Mouse (Mus musculus) embryo, embryonic 10 days (tissue): ENCODE results near the gene Exoc7.
"Not testable (repeated sequence)": the region's sequence is repeated elsewhere in the genome, so short reads cannot be mapped to it uniquely, and the experiment has no call there.

ENCODE experiments used
- DNase-seq: peaks from one replicate; pipeline ENCODE4 v3.0.0-alpha.2; 2015; ENCODE audit warnings: low spot score

Gene Exoc7

GRCm38 (mm10) chr11:116280751-116281663, 26.0 kb downstream of the Exoc7 start, which contains the start of gene Galr2:
TSS of gene Galr2 (plus strand) at chr11:116280939.
- DNase-seq, result peak; percentile 32

- not testable (repeated sequence) for DNase-seq
Measured at GRCm38 (mm10) chr11:116277184-116277583, 29.8 kb downstream of the Exoc7 start.

GRCm38 (mm10) chr11:116274045-116274666, 32.9 kb downstream of the Exoc7 start, which contains the start of gene Srp68:
TSS of gene Srp68 (minus strand) at chr11:116274217.
- peak; percentile 99 for DNase-seq

- no peak for DNase-seq
Measured at GRCm38 (mm10) chr11:116273469-116274044, 33.5 kb downstream of the Exoc7 start.

DNA sequence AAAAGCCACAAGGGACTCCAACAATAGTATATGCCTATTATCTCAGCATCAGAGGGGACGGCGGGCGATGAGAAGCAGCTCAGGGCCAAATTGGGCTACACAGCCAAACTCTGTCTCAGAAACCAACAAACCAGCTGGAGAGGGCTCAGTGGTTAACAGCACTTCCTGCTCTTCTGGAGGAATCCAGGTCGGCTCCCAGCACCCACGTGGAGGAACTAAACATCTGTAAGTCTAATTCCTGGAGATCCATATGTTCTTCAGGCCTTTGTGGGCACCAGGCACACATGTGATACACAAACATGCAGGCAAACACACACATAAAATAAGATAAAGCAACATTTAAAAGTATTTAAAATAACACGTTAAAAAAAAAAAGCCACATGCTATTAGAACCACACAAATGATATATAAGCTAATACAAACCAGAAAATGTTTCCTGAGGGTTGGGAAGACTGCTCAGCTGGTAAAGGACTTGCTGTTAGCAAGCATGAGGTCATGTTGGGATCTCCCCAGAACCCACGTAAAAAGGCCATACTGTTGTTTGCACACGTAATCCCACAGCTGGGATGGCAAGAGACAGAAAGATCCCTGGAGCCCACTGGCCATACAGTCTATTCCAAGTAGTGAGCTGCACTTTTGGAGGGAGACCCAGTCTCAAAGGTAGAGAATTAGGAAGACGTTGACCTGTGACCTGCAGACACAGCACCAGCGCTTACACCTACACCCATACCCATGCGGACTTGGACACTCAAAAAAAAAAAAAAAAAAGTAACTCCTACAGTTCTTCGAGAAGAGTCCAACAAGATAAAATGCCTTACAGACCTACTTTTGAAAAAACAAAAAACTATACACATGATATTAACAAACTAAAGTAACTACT, 34.2 kb downstream of the Exoc7 start:
- DNase-seq, result no peak

DNA sequence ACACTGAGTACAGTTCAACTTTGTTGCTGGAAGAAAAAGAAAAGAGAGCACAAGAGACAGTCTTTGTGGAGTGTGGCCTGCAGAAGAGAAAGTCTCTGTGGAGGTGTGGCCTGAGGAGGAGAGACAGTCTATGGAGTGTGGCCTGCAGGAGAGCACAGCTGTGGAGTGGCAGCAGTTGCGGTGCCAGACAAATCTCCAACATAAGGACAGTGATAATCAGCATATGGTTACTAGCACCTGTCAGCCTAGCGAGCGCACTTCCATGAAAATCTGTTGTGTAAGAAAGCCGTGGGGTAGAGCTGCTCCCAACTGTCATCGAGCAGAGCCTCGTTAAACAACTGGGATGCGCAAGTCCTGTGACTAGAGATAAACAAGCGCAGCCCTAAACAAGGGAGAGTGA, 37.5 kb downstream of the Exoc7 start:
- no peak for DNase-seq

- no peak for DNase-seq
Measured at GRCm38 (mm10) chr11:116268313-116268712, 38.7 kb downstream of the Exoc7 start.

DNA sequence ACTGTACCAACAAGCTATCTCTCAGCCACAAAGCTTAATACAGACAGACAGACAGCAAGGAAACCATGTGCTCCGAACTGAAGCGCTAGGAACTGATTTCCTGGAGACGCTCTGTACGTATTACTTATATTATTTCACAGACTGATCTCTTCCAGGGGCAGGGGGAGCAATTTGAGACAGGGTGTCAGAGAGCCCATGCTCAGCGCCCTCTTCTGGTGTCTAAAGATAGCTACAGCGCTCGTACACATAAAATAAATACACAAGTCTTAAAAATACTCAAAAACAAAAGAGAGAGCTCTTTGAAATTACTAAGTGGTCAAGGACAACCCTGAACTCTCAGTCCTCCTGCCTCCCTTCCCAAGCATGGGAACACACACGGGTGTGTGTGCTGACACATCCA, 39.4 kb downstream of the Exoc7 start:
- no peak for DNase-seq

- no peak for DNase-seq
Measured at GRCm38 (mm10) chr11:116265850-116266249, 41.2 kb downstream of the Exoc7 start.

DNA sequence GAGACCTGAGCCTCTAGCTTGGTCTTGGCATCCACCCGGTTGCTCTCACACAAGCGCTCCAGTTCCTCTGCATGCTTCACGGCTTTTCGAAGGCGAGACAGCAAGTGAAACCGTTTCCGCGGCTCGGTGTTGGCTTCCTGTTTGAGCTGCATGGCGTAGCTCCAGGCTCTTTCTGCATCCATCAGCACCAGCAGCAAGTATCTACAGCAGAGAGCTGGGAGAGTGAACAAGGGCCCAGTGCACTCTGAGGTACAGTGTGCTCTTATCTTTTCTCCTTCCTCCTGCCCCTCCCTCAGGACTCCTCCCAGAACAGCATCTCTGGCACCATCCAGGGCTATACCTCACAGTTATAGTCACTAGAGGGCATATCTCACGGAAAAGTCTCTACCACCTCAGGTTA, 41.7 kb downstream of the Exoc7 start:
- DNase-seq, result no peak

DNA sequence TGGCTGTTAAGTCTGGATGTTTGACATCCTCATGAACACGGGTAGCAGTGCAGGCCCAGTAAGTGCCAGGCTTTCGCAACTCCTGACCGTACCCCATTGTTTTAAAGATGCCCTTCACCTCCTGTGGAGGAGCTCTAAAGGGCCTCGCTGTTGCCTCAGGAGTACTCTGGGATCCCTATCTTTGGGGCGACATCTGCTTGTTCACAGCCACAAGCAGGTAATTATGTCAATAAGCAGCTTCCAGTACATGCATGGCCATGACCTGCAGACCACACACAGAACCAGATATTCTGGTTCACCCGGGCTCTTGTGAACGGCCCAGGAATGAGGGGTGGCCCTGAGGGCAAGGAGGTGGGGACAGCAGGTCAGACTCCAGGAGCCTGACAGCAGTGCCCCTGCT, 46.8 kb downstream of the Exoc7 start:
- no peak for DNase-seq

- no peak for DNase-seq
Measured at GRCm38 (mm10) chr11:116259461-116259860, 47.6 kb downstream of the Exoc7 start.

GRCm38 (mm10) chr11:116255982-116256675, 50.9 kb downstream of the Exoc7 start:
- no peak for DNase-seq

- DNase-seq, result no peak
Measured at GRCm38 (mm10) chr11:116255090-116255981, 51.7 kb downstream of the Exoc7 start.

DNA sequence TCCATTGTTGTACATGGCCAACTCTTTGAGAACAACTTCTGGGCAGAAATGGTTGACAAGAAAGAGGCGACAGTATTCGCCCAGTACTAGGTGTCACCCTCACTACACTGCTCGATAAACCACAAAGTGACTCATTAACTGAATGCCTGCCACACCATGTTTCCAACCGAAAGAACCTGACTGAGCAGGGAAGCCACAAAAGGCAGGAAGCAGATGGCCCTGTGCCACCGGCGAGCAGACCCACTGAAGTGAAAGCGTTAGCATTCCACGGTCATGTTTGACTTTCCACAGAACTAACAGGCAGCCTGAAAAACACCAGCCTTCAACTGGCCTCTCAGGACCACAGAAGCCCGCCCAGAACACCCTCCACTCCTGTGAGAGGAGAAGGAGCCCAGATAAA, 52.4 kb downstream of the Exoc7 start:
- DNase-seq, result no peak

DNA sequence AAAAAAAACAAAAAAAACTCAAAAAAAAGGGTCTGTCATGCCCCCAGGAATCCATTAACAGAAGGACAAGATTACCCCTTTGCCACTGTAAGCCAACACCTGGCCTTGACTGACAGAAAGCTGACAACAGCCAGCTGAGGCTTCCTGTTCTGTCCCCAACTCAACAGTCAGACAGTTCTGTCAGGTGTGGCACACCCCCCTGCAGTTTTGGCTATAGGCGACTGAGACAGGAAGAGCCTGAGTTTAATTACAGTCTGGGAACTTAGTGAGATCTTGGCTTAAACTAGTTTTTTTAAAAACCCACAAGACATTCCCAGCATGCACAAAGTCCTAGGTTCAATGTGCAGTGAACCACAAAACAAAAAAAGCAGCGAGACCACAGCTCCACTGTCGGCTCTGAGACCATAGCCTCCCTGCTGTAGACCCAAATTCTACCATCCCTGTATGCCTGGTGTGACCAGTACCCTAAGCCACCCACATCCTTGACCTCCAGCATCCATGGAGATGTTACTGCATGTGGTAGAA, 53.9 kb downstream of the Exoc7 start:
- no peak for DNase-seq

- DNase-seq, result no peak
Measured at GRCm38 (mm10) chr11:116250898-116251297, 56.1 kb downstream of the Exoc7 start.

DNA sequence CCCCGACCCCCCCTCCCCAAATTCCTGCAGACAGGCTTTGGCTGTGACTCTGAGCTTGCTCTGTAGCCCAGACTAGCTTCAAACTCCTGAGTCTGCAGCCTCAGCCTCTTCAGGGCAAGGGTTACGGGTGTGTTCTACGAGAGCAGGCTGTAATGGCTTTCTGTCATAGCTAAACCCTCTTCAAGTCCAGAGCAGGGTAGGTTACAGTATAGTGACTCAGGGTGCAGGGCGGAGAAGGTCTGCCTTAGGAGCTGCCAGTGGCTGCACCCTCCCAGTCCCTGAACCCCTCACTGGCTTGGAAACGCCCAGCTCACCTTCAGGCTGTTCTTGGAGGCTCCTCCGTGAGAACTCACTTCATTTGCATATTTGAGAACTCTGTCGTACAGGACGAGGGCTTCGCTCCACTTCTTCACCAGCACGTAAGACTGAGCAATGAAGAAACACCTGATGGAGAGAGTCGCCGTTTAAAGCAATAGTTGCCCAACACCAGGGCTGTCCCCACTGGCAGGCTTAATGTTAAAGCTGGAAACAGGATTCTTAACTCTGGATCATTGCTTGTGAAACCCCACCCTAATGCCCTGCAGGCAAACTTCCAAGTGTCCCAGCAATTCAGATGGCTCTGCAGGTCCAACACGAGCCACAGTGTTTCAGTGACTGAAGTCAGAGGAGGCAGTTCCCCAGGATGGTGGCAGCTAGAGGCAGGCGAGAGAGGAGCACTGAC, 59.4 kb downstream of the Exoc7 start:
- no peak for DNase-seq

GRCm38 (mm10) chr11:116245616-116246015, 61.4 kb downstream of the Exoc7 start:
- DNase-seq, result no peak
